Mouse (Mus musculus) heart, adult 18-20 months (tissue): Measurements from ENCODE around the gene Moap1. TPM values are rescaled to one million over a fixed set of nuclear protein-coding genes. Genes with fewer than 3 reads are reported as not detected.

Experiments used
- DNase-seq, 2 experiments: peaks; one replicate each; pipeline ENCODE4 v3.0.0; 2021 to 2022; ENCODE audit warnings: mixed read lengths in 1 of 2
- long read RNA-seq, 2 experiments: library from polyadenylated mRNA; stranded (forward); transcript quantifications; one replicate each; pipeline ENCODE4 v2.0.0; 2021
- total RNA-seq, 2 experiments: library from RNA; stranded (reverse); gene quantifications; 2 replicates each; pipeline ENCODE4 v1.2.3; 2021

Gene Moap1
- total RNA-seq = 1 to 10 TPM; 7.5 to 8.5 TPM
- long read RNA-seq, experiment 1, transcript Moap1-202 (2 exons, 1,284 nt) = major isoform, 11 of 11 reads
- long read RNA-seq, experiment 1, partial matches to known transcripts = 0 of 11 reads
- long read RNA-seq, experiment 1, other reads (novel, unspliced or antisense) = 0 of 11 reads
- long read RNA-seq, experiment 2, transcript Moap1-202 (2 exons, 1,284 nt) = major isoform, 7 of 8 reads
- long read RNA-seq, experiment 2, partial matches to known transcripts = 0 of 8 reads
- long read RNA-seq, experiment 2, other reads (novel, unspliced or antisense) = 0 of 8 reads

DNA sequence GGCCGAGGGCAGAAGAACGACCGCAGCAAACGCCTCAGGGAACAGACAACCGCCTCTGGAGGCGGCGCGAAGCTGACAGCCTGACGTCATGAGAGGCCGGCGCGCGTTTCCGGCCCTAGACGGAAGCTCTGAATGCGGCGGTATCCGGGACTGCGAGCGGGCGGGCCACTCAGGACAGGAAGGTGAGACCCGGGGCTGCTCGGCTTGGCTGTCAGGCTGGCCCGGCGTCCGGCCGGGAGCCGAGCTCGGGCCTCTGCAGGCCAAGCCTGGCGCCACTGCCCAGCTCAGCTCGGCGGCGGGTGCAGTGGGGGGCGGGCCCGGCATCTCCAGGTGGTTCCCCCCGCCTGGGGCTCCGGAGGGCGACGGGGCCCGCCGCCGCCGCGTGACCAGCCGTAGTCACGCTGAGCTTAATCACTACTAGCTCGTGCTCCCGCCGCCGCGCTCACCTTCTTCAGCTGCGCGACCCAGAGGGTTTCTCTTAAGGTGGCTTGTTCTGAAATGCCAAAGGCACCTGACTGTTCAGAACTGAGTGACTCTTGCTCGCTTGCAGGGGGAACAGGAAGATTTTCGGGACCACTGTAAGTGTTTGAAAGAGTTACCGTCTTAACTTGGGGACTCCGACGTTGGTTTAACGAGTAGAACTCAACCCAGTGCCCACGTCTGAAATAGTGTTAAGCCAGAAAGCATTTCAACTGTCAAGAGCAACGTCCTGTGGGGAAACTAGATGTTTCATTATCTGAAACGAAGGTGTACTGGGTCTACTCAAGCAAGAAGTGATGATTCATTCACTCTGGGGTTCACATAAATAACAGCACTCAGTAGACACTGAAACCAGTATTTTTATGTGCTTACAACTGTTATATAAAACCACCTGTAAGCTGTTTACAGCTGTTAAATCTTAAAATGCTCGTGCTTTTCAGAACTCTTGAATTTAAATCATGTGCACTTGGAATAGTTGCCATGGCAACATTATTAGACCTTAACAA is at the start of gene Moap1, which contains the start of gene Tmem251:
TSS of gene Moap1 (minus strand) at position 73 of the 986 bp plus-strand sequence.
TSS of gene Tmem251 (plus strand) at position 174 of the 986 bp plus-strand sequence.
- peak; percentile 91 to 95 for DNase-seq

DNA sequence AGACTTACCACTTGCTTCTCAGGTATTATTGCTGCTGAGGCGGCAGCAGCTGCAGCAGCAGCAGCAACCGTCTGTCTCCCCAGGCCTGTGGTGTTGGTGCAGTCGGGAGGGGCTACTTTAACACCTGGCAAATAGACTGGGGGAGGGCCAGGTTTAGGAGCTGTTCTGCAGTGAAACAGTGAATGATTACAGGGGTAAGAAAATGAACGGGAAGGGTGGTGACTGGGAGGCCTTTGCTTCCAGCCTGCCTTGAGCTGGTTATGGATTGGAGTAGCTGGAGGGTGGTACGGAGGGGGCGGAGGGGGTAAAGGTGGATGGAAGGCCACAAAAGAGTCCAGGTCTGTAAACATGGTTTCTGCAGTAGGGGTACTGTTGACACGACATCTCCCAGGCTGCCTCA is 44.5 kb upstream of the Moap1 start:
- DNase-seq = no peak

DNA sequence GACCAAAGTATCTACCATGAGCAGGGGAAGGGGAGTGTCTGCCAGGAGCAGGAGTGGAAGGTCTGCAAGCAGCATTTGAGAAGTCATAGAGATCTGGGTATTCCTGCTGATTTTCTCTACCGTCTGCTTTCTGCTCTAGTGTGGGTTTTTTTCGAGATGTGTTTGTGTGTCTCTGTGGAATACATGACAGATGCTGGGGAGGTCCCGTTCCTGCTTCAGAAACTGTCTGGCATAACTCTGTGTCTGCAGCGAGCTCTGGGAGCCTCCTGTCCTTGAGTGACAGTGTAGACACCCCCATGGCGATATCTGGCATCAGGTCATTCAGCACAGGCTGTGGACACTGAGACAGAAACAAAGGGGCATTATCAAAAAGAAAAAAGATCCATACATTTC is 42.1 kb upstream of the Moap1 start:
- DNase-seq = no peak

DNA sequence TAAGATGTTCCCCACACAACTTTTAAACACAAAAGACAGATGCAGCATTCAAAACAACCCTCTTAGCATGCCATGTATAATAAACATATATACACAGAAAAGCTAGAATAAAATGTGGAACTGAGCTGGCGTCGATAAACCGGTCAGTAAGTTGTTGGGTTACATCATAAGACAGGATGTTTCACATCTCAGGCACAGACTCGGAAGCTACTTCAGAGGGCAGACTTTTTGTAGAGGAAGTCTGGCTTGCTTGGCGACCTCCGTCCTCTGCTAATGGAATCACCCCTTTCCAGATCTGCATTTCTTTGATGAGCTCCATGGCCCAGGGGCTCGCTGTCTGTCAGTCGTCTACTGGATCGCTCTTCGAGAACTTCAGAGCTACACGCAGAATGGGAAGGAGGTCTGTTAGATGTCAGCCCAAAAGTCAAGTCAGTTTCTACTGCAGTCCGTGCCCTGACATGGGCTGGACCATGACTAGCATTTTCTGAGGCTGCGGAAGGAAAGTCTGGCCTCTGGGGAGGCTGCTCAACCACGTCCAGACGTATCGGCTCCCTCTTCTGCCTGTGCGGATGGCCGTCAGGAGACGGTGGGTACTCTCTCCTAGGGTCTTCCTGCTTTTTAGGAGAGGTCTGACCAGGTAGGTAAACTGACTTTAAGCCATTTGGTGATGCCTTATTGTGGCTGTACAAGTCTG is 41.6 kb upstream of the Moap1 start:
- no peak for DNase-seq

DNA sequence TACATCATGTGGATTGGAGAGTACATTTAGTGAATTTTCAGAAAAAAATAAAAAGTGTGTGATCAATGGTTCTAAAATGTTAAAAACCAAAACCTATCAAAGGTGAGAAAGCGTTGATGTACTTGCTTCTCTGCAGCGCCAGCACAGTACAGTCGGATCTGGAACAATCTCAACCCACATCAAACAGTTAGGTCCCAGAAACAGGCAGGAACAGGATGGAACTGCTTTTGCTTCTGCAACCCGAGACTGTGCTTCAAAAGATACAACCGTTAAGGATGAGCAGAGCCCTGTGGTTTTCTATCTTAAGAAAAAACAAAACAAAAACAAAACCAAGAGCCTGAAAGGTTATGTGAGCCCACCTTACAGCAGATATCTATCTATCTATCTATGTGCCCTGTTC is 39.4 kb upstream of the Moap1 start:
- DNase-seq = no peak

DNA sequence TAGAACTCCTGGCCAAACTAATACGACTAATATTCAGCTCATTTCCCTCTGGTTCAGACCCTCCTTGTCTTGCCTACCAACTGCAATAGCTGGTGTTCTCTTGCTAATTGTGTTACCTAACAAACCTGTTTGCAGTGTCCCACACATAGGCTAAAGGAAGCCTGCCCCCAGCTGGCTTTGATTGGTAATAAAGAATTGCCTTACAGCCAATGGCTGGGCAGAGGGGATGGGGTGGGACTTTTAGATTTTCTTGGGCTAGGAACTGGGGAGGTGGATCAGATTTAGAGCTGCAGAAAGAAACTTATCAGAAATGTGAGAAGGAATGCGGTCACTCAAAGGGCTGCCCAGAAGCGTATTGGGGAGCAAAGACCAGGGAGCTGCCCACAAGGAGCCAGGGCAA is 36.0 kb upstream of the Moap1 start:
- DNase-seq = peak in 1 of 2 experiments; percentile 23

DNA sequence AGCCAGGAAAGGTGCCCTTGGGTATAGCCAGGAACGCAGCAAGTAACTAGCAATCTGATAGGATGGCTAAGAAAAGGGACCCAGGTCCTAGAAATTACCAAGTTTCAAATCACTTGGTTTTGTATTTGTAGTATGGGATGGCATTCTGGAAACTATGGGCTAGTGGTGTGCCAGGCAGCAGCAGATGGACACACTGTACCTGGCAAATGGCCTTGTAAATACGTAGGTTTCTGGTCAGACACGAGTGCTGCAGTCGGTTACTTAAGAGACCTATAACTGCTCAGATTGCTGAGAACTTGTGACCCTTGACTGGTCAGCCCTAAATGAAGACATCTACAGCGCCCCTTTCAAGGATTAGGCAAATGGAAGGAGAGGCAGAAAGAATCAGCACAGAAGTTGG is 34.7 kb upstream of the Moap1 start:
- no peak for DNase-seq

DNA sequence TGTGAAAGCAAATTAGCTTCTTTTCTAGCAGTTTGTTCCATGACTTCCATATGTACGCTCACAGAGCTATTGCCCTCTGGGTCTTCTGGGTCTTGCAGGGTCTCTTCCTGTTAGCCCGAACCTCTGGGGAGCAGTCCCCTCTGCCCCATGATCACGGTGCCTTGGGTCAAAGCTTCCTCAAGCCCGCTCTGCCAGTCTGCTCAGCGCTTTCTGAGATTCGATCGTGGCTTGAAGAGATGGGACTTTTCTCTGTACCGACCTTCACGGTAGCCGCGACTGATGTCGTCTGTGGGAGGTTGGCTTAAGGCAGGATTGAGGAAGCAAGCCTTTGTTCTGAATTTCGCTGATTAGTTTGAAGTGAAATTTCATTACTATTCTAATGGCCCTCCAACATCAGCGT is 32.6 kb upstream of the Moap1 start:
- no peak for DNase-seq

DNA sequence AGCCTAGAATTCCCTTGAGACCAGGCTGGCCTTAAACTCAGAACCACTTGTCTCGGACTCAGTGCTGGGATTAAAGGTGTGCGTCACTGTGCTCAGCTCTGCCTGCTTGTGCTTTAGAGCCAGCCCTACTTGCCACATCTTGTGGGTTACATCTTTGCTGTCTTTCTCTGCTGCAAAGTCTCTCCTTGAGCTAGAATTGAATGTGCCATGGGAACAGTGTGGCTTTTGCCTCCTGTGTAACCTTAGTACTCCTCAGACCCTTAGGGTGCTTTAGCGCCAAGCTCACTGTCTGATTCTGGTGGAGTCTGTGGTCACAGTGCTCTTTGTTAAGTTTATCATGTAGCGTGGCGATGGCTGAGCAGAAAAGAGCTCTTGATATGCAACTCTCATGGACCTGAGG is 29.2 kb upstream of the Moap1 start:
- DNase-seq = no peak

DNA sequence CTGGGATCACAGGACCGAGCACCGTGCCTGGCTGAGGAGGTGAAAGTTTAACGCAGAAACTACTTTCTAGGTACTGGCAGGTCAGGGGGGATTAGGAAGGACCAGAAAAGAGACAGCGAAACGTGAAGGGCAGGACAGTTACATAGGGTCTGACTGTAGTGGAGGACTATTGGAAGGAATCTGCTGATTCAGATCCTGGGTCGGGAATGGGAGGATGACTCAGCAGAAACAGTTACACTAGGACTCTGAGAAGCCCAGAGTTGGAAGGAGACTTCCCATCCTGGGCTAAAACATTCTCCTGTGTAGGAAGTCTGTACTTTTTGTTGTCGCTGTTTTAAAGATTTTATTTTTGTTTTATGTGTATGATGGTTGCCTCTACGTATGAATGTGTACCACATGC is 28.1 kb upstream of the Moap1 start:
- no peak for DNase-seq

DNA sequence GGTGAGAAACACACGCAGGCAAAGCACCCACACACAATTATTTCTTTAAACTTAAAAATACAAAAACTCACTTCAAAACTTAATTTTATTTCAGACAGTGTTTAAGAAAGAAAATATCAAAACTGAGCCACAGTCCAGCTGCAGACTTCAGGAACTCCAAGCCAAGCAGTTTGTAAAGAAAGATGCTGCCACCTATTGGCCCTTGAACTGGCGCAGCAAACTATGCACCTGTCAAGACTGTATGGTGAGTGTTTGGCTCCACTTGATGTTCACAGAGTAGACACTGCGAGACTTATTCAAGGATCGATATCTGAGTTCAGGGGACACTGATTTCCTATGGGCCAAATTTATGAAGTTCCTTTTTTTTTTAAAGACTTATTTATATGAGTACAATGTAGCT is 25.5 kb upstream of the Moap1 start:
- no peak for DNase-seq

DNA sequence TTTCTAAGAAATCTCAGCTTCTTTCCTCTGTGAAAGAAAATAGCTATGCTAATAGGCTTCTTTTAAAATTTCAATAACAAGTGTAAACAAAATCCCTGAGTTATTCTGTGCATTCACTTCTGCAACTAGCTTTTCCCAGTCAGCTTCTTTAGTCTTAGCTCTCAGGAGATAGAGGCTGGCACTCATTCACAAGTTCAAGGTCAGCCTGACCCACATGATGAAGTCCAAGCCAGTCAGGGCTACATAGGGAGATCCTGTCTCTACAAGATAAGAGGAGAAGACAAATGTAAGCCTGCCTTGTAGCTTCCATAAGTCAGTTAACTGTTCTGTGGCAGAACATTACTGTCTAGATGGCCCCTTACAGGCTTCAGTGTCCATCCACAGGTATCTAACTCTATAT is 20.2 kb upstream of the Moap1 start:
- peak in 1 of 2 experiments; percentile 10 for DNase-seq

DNA sequence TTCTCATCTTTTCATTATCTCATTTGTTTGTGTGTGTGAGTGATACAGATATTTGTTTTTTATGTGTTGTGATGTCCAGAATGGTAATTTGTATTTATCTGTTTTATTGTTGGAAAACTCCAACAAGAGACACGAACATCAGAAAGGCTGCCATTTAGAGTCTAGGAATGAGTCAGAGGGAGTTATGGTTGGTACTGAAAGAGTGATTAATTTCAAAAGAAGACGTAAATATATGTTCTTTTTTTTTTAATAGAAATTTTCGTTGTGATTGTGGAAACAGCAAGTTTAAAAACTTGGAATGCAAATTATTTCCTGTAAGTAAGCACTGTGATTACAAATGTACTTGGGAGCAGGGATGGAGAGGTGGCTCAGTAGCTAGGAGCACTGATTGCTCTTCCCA is 18.2 kb upstream of the Moap1 start:
- no peak for DNase-seq

DNA sequence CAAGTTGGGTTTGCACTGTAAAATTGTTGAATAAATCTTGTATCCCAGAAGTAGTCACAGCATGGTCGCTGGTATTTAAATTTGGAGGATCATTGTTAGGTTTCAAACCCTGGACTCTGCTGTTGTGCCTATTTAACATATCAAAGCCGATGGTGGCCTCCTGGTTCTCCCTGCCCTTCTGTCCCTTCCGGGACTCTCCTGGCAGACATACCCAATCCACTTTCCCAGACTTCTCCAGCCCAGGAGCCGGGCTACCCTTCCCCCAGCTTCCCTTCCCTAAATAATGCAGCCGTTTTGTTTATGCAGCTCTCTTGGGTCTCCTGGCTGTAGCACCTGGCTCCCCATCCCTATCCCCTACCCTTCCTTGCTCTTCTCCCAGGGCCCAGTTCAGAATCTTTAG is 15.5 kb upstream of the Moap1 start:
- DNase-seq = no peak

DNA sequence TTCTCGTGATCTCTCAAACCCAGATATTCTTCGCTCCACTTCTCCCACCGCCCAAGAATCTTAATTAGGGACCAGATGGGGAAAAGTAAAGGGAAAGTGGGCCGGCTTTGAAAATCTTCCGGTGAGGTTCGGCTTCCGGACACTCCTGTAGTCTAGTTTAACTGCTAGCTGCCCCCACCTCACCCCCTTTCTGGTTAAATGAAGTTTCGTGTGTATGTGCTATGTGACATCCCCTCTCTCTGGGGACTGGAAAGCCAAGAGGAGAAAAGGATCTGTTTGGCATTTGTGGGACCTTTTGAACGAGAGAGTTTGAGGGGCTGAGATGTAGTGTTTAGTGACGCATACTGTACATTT is 14.9 kb upstream of the Moap1 start, which contains the start of gene Gm20604:
TSS of gene Gm20604 (minus strand) at position 270 of the 354 bp plus-strand sequence.
- DNase-seq = peak in 1 of 2 experiments; percentile 15

DNA sequence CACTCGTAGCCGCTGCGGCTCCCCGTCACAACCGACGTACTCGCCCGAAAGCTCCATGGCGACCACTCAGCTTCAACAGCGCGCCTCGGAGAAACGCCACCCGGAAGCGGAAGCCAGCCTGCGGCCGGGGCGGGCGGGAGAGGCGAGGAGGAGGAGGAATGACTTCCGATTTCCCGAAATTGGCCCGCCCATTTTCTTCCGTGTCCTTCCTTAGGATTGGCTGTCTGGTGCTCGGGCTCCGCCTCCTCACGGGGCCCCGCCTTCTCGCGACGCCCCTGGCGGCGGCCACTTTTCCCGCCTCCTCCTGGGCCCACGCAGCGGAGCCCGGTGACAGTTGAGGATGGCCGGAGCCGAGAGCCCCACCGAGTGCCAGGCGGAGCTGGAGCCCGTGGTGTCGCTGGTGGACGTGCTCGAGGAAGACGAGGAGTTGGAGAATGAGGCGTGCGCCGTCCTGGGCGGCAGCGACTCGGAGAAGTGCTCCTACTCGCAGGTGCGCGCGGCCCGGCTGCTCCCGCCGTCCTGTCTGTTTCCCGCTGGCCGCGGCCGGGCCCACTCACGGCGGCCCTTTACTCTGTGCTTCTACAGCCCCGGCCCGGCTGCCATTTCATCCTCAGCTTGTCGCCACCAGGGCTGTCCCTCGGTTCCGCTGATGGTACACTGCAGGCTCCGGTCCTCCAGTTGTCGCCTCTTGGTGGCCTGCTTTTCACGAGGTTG is 14.4 kb upstream of the Moap1 start, which contains the start of the genes Gm28051, Gon7 and Ubr7:
TSS of gene Gm28051 (minus strand) at position 77 of the 714 bp plus-strand sequence.
TSS of gene Gon7 (minus strand) at position 115 of the 714 bp plus-strand sequence.
TSS of gene Ubr7 (plus strand) at position 279 of the 714 bp plus-strand sequence.
- DNase-seq = peak; percentile 97 to 98

DNA sequence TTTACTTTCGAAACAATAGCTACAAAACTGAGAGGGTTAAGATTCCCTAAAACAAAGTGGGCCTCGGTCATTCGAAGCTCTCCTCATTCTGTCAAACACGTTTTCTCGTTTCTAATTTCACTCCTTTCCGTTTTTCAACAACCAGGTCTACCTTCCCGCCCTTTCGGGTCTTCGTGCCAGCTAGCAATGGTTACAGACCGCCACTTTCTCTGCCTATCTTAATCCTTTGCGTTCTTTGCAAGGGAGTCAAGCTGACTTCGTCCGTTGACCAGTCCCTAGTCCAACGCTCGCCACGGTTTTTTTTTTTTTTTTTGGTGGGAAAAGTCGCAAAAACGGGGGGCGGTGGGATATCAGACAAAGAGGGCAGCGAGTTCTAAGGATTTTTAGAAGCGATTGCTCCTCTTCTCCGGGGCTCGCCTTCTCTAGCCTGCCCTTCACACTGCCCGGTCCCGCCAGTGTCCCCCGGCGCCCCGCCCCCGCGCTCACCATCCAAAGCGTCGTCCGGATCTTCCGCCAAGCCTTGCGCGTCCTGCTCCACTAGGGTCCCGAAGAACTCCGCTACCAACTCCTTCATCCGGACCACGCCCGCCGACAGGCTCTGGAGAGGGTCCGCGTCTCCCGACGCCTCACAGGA is 13.7 kb upstream of the Moap1 start:
- no peak for DNase-seq

DNA sequence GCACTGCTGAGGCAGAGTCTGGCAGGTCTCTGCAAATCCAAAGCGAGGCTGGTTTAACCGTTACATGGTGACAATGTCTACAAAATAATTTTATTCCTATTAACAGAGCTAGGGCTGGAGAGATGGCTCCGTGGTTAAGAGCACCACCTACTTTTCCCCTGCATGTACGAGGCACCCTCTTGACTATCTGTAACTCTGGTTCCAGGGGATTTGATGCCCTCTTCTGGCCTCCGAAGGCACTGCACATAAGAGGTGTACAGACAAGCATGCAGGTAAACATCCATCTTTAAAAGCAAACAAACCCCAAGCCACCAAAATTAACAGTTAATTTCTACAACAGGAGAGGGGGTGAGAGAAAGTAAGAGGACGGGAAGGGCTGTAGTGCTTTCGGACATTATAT is 12.8 kb upstream of the Moap1 start:
- peak; percentile 11 to 32 for DNase-seq

DNA sequence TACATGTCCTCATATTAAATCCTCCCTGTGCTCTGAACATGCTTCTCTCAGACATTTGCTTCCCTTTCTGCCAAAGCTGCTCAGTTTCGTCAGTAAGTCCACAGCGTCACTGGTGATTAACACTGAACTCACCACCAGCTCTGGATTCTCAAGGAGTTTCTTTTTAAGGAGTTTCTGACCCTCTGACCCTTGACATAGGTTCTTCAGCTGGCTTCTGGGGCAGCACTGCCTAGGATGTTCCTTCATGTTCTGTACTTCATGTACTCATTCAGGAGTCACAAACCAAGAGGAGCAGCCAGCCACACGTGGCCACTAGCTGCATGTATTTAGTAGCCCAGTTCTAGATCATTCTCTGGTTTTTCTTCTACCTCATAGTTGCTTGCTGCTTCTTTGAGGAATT is 4.8 kb upstream of the Moap1 start:
- DNase-seq = no peak

DNA sequence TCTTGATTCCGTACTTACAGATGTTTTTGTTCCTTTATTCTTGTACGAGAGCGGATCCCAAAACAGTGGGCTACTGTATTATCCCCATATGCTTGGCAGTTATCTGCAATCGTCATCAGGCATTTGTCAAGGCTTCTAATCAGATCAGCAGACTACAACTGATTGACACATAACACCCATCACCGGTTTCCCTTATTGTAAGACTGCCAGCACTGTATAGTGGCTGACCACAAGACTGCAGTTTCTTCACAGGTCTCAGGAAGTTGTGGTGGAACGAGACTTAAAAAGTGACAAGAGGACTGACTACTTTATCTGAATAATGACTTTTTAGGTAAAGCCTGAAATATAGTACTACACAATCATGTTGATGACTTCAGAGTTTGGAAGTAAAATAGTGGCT is 1.4 kb upstream of the Moap1 start:
- no peak for DNase-seq

DNA sequence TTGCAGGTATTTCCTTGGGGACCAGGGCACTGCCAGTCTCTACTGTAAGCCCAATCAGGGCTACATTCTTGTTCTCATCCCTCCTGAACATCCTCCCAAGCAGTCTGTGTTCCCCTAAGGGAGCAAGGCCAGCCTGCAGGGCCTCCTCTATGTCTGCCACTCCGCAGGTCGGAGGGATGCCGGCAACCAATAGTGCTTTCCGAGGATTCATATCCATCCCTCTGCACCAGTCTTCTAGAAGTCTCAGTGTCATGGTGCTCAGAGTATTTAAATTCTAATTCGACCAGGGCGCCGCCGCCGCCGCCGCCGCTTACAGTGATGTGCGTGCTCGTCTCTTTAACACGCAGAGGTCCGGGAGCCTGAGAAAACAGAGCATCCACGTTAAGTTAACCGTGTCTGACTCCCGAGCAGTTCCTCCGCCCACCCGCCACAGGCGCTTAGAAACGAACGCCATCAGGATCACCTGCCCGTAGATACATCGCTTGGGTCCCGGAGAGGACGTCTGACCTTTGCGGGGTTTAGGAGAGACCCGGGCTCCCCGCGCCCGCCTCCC is 349 bp downstream of the Moap1 start:
- no peak for DNase-seq
